Mouse (Mus musculus) embryonic facial prominence, embryonic 13.5 days (tissue): ENCODE measurements around the gene Zfhx3. TPM values are rescaled to one million over a fixed set of nuclear protein-coding genes. Genes with fewer than 3 reads are reported as not detected.

Experiments used
- ATAC-seq: fragments of 200-750 bp; cut with Nextera tagmentation; 2 replicates; pipeline ENCODE4 v1.8.0; 2017; ENCODE audit warnings: low read depth; ENCODE audit not compliant: insufficient number of reproducible peaks, insufficient read depth, low FRiP score, low TSS enrichment
- H3K27ac ChIP-seq: fragments of 300-500 bp; sonication (generic); 2 replicates; pipeline ENCODE4 v1.5.1; 2015; ENCODE audit warnings: moderate library complexity, mild to moderate bottlenecking, inconsistent platforms
- H3K27me3 ChIP-seq: fragments of 300-500 bp; sonication (generic); 2 replicates; pipeline ENCODE4 v1.6.1; 2015; ENCODE audit warnings: mild to moderate bottlenecking, inconsistent platforms
- H3K36me3 ChIP-seq: fragments of 300-500 bp; sonication (generic); 2 replicates; pipeline ENCODE4 v1.6.1; 2015; ENCODE audit warnings: mild to moderate bottlenecking, inconsistent platforms
- H3K4me1 ChIP-seq: fragments of 300-500 bp; sonication (generic); 2 replicates; pipeline ENCODE4 v1.6.1; 2015; ENCODE audit warnings: inconsistent platforms
- H3K4me2 ChIP-seq: fragments of 300-500 bp; sonication (generic); 2 replicates; pipeline ENCODE4 v1.6.1; 2015; ENCODE audit warnings: moderate library complexity, mild to moderate bottlenecking, inconsistent platforms
- H3K4me3 ChIP-seq: fragments of 300-500 bp; sonication (generic); 2 replicates; pipeline ENCODE4 v1.5.1; 2015; ENCODE audit warnings: mild to moderate bottlenecking, inconsistent platforms
- H3K9ac ChIP-seq: fragments of 300-500 bp; sonication (generic); 2 replicates; pipeline ENCODE4 v1.6.1; 2015; ENCODE audit warnings: mild to moderate bottlenecking, inconsistent platforms
- H3K9me3 ChIP-seq: fragments of 300-500 bp; sonication (generic); 2 replicates; pipeline ENCODE4 v1.6.1; 2016; ENCODE audit warnings: inconsistent platforms
- WGBS: fragments of 180-500 bp; shearing (Covaris S2); methylation state at CpG from one replicate; pipeline ENCODE4 v1.1.7; 2015; ENCODE audit warnings: mixed read lengths; 5-methylcytosine and 5-hydroxymethylcytosine counted together
- polyA plus RNA-seq: library from polyadenylated mRNA; unstranded; fragments of >200 nt; fragmentation: Nextera tagmentation; extraction: Ambion mirVana; gene quantifications from 2 replicates; pipeline ENCODE4 v1.2.1, GENCODE M21; 2015

Zfhx3 gene
- polyA plus RNA-seq, 1 experiment from 2014 or later: 29.9 TPM

GRCm38 (mm10) chr8:108800357-108800756 lies 857.9 kb downstream of the Zfhx3 start:
- Histone ChIP-seq H3K9ac (no peak overlapping the region), H3K36me3 (peaks cover 51% of the 10 kb centered on the region), H3K27me3 (no peaks in the 10 kb centered on the region), H3K27ac (no peak overlapping the region), H3K4me3 (no peak overlapping the region), H3K9me3 (no peaks in the 10 kb centered on the region), H3K4me2 (no peak overlapping the region), H3K4me1 (peaks cover 37% of the 10 kb centered on the region)
- ATAC-seq: no peak
- WGBS: 90% methylated on average over 15 of the region's 15 CpGs

DNA sequence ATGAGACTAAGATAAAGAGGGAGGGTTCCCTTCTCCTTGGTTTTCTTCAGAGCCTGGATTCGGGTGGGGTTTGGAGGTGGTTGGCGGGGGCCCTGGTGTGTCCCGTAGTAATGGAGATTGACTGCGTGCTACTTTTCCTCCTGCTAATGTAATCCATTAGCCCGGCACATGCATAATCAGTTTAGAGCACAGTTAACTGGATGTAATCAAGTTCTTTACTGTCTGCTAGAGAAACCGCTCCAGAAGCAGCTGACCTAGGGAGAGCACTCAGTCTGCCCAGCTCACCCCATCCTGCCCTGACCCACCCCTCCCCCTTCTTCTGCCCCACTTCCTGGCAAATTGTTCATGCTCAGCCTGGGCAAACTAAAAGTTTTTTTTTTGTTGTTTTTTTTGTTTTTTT lies 860.6 kb downstream of the Zfhx3 start:
- 42% methylated on average over 6 of the region's 6 CpGs for WGBS

GRCm38 (mm10) chr8:108811694-108812093 lies 869.2 kb downstream of the Zfhx3 start:
- Histone ChIP-seq H3K27me3 (no peaks in the 10 kb centered on the region), H3K27ac (peak overlapping the region; percentile 22; the same call in 1 of the 2 replicates), H3K9ac (no peak overlapping the region), H3K4me2 (no peak overlapping the region), H3K4me1 (peaks cover 43% of the 10 kb centered on the region), H3K4me3 (no peak overlapping the region), H3K9me3 (no peaks in the 10 kb centered on the region), H3K36me3 (peaks cover 17% of the 10 kb centered on the region)
- ATAC-seq: no peak
- 56% methylated on average over 10 of the region's 10 CpGs for WGBS

More for the DNA sequence above, 860.6 kb downstream of the Zfhx3 start:
- Histone ChIP-seq H3K27ac (no peak overlapping the region), H3K9ac (no peak overlapping the region), H3K4me1 (peaks cover 30% of the 10 kb centered on the region), H3K36me3 (peaks cover 37% of the 10 kb centered on the region), H3K4me2 (no peak overlapping the region), H3K4me3 (no peak overlapping the region), H3K27me3 (no peaks in the 10 kb centered on the region), H3K9me3 (no peaks in the 10 kb centered on the region)
- no peak for ATAC-seq

DNA sequence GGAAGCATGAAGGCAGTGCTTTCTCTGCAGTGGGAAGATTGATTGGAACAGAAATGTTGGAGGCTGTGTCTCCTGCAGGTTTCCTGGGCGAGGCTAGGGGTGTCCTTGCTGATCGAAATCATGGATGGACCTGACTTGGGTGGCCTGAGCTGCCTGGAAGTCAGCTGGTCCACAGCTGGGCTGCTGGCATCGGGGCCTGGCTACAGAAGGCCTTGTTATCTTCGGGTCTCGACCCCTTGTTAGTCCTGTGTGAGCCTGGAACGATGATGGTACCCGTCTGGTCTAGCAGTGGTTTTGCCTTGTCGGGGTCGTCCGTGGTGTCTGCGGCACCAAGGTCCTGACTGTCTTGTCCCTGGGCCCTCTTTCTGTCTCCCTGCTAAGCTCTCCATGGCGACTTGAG lies 870.9 kb downstream of the Zfhx3 start:
- Histone ChIP-seq H3K36me3 (peaks cover 17% of the 10 kb centered on the region), H3K27me3 (no peaks in the 10 kb centered on the region), H3K9ac (no peak overlapping the region), H3K4me3 (no peak overlapping the region), H3K4me1 (peaks cover 44% of the 10 kb centered on the region), H3K27ac (no peak overlapping the region), H3K9me3 (no peaks in the 10 kb centered on the region), H3K4me2 (no peak overlapping the region)
- 81% methylated on average over 12 of the region's 12 CpGs for WGBS
- no peak for ATAC-seq

GRCm38 (mm10) chr8:108819271-108819671 lies 876.8 kb downstream of the Zfhx3 start:
- WGBS: 17% methylated on average over 8 of the region's 8 CpGs
- no peak overlapping the region for H3K27ac ChIP-seq
- H3K4me2 ChIP-seq: peak overlapping the region; percentile 22; the same call in 1 of the 2 replicates

GRCm38 (mm10) chr8:108819826-108820225 lies 877.4 kb downstream of the Zfhx3 start:
- no peaks in the 10 kb centered on the region for H3K9me3 ChIP-seq
- H3K4me2 ChIP-seq: peak overlapping the region; percentile 39; the same call in 1 of the 2 replicates
- no peak overlapping the region for H3K9ac ChIP-seq
- peaks cover 4% of the 10 kb centered on the region; the same call in 1 of the 2 replicates for H3K36me3 ChIP-seq
- H3K27ac ChIP-seq: no peak overlapping the region
- H3K27me3 ChIP-seq: no peaks in the 10 kb centered on the region
- 13% methylated on average over 3 of the region's 3 CpGs for WGBS
- no peak for ATAC-seq
- H3K4me3 ChIP-seq: no peak overlapping the region
- H3K4me1 ChIP-seq: peaks cover 61% of the 10 kb centered on the region

More at GRCm38 (mm10) chr8:108819271-108819671, 876.8 kb downstream of the Zfhx3 start:
- H3K4me1 ChIP-seq: peaks cover 61% of the 10 kb centered on the region
- no peak for ATAC-seq
- no peaks in the 10 kb centered on the region for H3K27me3 ChIP-seq
- no peak overlapping the region for H3K4me3 ChIP-seq
- no peak overlapping the region for H3K9ac ChIP-seq
- no peaks in the 10 kb centered on the region for H3K9me3 ChIP-seq
- H3K36me3 ChIP-seq: peaks cover 5% of the 10 kb centered on the region; the same call in 1 of the 2 replicates

- no peaks in the 10 kb centered on the region for H3K27me3 ChIP-seq
- H3K4me2 ChIP-seq: peak overlapping the region; percentile 39
- 26% methylated on average over 6 of the region's 6 CpGs for WGBS
- no peak overlapping the region for H3K27ac ChIP-seq
- H3K4me3 ChIP-seq: no peak overlapping the region
- H3K9ac ChIP-seq: no peak overlapping the region
- no peaks in the 10 kb centered on the region for H3K9me3 ChIP-seq
- H3K4me1 ChIP-seq: peaks cover 61% of the 10 kb centered on the region
- 0 out of 2 replicates have a peak, but pooled peaks have one; percentile 32 for ATAC-seq
- H3K36me3 ChIP-seq: no peaks in the 10 kb centered on the region
Observed at GRCm38 (mm10) chr8:108820634-108821033, 878.2 kb downstream of the Zfhx3 start.

DNA sequence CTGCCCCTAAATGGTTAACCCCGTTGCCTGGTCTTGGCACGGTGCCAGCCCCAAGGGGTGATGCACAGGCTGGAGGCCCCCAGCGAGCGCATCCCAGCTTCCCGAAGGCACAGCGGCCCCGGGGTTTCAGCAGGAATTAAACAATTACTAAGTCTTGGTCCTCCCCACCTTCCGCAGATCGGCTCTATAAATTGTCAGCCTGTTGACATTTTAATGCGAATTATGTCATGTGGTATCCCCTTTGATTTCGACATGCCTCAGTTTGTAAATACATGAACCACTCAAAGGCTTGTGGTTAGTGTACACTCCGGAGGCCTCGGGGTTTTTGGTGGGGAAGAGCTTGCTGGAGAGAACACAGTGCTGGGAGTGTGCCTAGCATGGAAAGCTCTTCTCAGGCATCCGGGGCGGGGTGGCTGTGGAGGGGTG lies 880.4 kb downstream of the Zfhx3 start:
- 18% methylated on average over 15 of the region's 15 CpGs for WGBS

DNA sequence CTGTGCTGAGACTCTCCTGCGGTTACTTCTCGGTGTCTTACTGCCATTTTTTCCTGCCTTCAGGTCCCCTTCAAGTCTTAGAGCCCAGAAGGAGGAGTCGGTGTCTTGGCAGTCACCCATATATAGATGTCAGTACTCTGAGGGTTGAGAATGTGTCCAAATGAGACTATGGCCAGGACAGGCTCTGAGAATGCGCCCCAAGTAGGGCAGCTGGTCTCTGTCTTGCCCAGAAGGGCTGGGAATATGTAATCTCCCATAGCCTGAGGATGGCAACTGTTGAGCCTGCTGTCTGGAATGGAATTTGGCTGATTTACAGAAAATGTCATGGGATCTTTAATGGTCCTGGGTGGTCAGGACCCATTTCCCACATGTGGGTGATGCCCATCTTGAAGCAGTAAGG lies 881.6 kb downstream of the Zfhx3 start:
- WGBS: 94% methylated on average over 4 of the region's 4 CpGs
- H3K4me1 ChIP-seq: peaks cover 66% of the 10 kb centered on the region
- H3K36me3 ChIP-seq: no peaks in the 10 kb centered on the region
- H3K4me2 ChIP-seq: no peak overlapping the region
- H3K27me3 ChIP-seq: no peaks in the 10 kb centered on the region
- no peak overlapping the region for H3K9ac ChIP-seq
- H3K27ac ChIP-seq: no peak overlapping the region
- no peak for ATAC-seq
- no peak overlapping the region for H3K4me3 ChIP-seq
- H3K9me3 ChIP-seq: no peaks in the 10 kb centered on the region

More for the DNA sequence above, 880.4 kb downstream of the Zfhx3 start:
- peak; percentile 71; the same call in 1 of the 2 replicates for ATAC-seq
- Histone ChIP-seq H3K36me3 (no peaks in the 10 kb centered on the region), H3K9me3 (no peaks in the 10 kb centered on the region), H3K9ac (no peak overlapping the region), H3K4me1 (peaks cover 67% of the 10 kb centered on the region), H3K4me3 (no peak overlapping the region), H3K27me3 (no peaks in the 10 kb centered on the region), H3K27ac (no peak overlapping the region), H3K4me2 (peak overlapping the region; percentile 44)

DNA sequence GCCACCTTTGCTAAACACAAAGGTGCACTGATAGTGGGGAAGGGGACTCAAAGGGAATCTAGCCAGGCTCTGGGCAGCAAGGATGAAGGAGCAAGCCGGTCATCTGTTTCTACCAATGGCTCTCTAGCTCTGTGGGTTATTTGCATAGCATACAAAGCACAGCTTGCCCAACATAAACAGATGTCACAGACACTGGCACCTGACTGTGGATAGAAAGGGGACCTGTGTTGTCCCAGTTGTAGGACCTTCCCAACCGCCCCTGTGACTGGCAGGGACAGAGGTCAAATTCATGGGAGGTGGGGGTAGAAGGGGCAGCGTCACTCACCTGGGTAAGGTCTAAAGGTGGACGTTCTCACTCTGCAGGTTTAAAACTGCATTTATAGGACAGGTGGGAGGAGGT lies 884.0 kb downstream of the Zfhx3 start:
- 79% methylated on average over 4 of the region's 4 CpGs for WGBS
- no peaks in the 10 kb centered on the region for H3K9me3 ChIP-seq
- H3K4me2 ChIP-seq: no peak overlapping the region
- peaks cover 52% of the 10 kb centered on the region for H3K4me1 ChIP-seq
- no peak overlapping the region for H3K4me3 ChIP-seq
- no peaks in the 10 kb centered on the region for H3K27me3 ChIP-seq
- no peaks in the 10 kb centered on the region for H3K36me3 ChIP-seq
- no peak overlapping the region for H3K27ac ChIP-seq
- no peak for ATAC-seq
- H3K9ac ChIP-seq: no peak overlapping the region

DNA sequence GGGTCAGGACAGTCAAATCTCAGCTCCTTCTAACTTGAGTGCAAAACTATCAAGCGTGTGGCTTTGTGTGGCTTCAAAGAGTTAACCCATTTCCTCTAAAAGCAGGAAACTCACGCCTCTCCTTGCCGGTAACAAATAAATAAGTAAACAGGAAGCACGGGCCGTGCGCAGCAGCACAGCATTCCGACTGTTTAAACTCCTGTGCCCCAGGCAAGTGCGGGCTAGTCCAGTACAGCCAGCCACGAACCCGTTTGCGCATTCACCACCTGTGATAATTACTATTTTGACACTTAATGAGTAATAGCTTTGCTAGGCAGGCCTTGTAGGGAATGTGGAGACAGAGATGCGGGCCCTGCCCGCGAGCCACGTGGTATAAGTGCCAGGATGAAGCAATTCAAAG lies 885.0 kb downstream of the Zfhx3 start:
- no peak for ATAC-seq
- 47% methylated on average over 15 of the region's 15 CpGs for WGBS

GRCm38 (mm10) chr8:108829305-108829717 lies 886.9 kb downstream of the Zfhx3 start:
- H3K36me3 ChIP-seq: peaks cover 2% of the 10 kb centered on the region; the same call in 1 of the 2 replicates
- H3K27ac ChIP-seq: no peak overlapping the region
- H3K4me3 ChIP-seq: no peak overlapping the region
- H3K4me2 ChIP-seq: no peak overlapping the region
- peaks cover 30% of the 10 kb centered on the region for H3K4me1 ChIP-seq
- 48% methylated on average over 11 of the region's 12 CpGs for WGBS
- no peaks in the 10 kb centered on the region for H3K9me3 ChIP-seq
- ATAC-seq: no peak
- no peak overlapping the region for H3K9ac ChIP-seq
- no peaks in the 10 kb centered on the region for H3K27me3 ChIP-seq

More for the DNA sequence above, 885.0 kb downstream of the Zfhx3 start:
- H3K4me3 ChIP-seq: no peak overlapping the region
- no peaks in the 10 kb centered on the region for H3K27me3 ChIP-seq
- H3K9me3 ChIP-seq: no peaks in the 10 kb centered on the region
- no peak overlapping the region for H3K9ac ChIP-seq
- no peaks in the 10 kb centered on the region for H3K36me3 ChIP-seq
- no peak overlapping the region; the same call in 1 of the 2 replicates for H3K27ac ChIP-seq
- peaks cover 45% of the 10 kb centered on the region for H3K4me1 ChIP-seq
- H3K4me2 ChIP-seq: no peak overlapping the region
